Mouse (Mus musculus) limb, embryonic 15.5 days (tissue): ENCODE measurements around the gene Dgkq. TPM values are rescaled to one million over a fixed set of nuclear protein-coding genes. Genes with fewer than 3 reads are reported as not detected.

ENCODE experiments used
- ATAC-seq: fragments of 200-750 bp; cut with Nextera tagmentation; 2 replicates; pipeline ENCODE4 v1.8.0; 2017; ENCODE audit warnings: low read depth, moderate TSS enrichment; ENCODE audit not compliant: insufficient number of reproducible peaks, low FRiP score, low TSS enrichment
- H3K27ac ChIP-seq: fragments of 300-500 bp; sonication (generic); 2 replicates; pipeline ENCODE4 v1.5.1; 2015; ENCODE audit warnings: moderate library complexity, mild to moderate bottlenecking, inconsistent platforms
- H3K27me3 ChIP-seq: fragments of 300-500 bp; sonication (generic); 2 replicates; pipeline ENCODE4 v1.6.1; 2015; ENCODE audit warnings: inconsistent platforms
- H3K36me3 ChIP-seq: fragments of 300-500 bp; sonication (generic); 2 replicates; pipeline ENCODE4 v1.6.1; 2015; ENCODE audit warnings: inconsistent platforms
- H3K4me1 ChIP-seq: fragments of 300-500 bp; sonication (generic); 2 replicates; pipeline ENCODE4 v1.6.1; 2015; ENCODE audit warnings: inconsistent platforms
- H3K4me2 ChIP-seq: fragments of 300-500 bp; sonication (generic); 2 replicates; pipeline ENCODE4 v1.6.1; 2015; ENCODE audit warnings: mild to moderate bottlenecking, inconsistent platforms
- H3K4me3 ChIP-seq: fragments of 300-500 bp; sonication (generic); 2 replicates; pipeline ENCODE4 v1.5.1; 2015; ENCODE audit warnings: mild to moderate bottlenecking, inconsistent platforms
- H3K9ac ChIP-seq: fragments of 300-500 bp; sonication (generic); 2 replicates; pipeline ENCODE4 v1.6.1; 2015; ENCODE audit warnings: inconsistent platforms
- H3K9me3 ChIP-seq: fragments of 300-500 bp; sonication (generic); 2 replicates; pipeline ENCODE4 v1.6.1; 2016; ENCODE audit warnings: inconsistent platforms
- WGBS: fragments of 180-500 bp; shearing (Covaris S2); methylation state at CpG from one replicate; pipeline ENCODE4 v1.1.7; 2015; 5-methylcytosine and 5-hydroxymethylcytosine counted together
- polyA plus RNA-seq: library from polyadenylated mRNA; unstranded; fragments of >200 nt; fragmentation: Nextera tagmentation; extraction: Ambion mirVana; gene quantifications from 2 replicates; pipeline ENCODE4 v1.2.1, GENCODE M21; 2015

The Dgkq gene
- polyA plus RNA-seq, 1 experiment from 2014 or later, result 17.1 TPM

- peaks cover 69% of the 10 kb centered on the region for H3K4me1 ChIP-seq
- H3K27ac ChIP-seq, result peak overlapping the region; percentile 73
- peaks cover 30% of the 10 kb centered on the region for H3K36me3 ChIP-seq
- 69% methylated on average over 10 of the region's 10 CpGs for WGBS
- no peak for ATAC-seq
- no peak overlapping the region for H3K4me2 ChIP-seq
- H3K27me3 ChIP-seq, result no peaks in the 10 kb centered on the region
- no peak overlapping the region for H3K9ac ChIP-seq
- H3K4me3 ChIP-seq, result no peak overlapping the region
- H3K9me3 ChIP-seq, result no peaks in the 10 kb centered on the region
Observed at GRCm38 (mm10) chr5:108701341-108702021, 32.0 kb upstream of the Dgkq start.

GRCm38 (mm10) chr5:108700346-108700745 lies 30.9 kb upstream of the Dgkq start:
- H3K4me3 ChIP-seq, result no peak overlapping the region
- peak; percentile 42; the same call in 1 of the 2 replicates for ATAC-seq
- H3K27me3 ChIP-seq, result no peaks in the 10 kb centered on the region
- 48% methylated on average over 3 of the region's 3 CpGs for WGBS
- H3K4me2 ChIP-seq, result no peak overlapping the region
- 0 out of 2 replicates have a peak overlapping the region, but pooled peaks have one; percentile 20 for H3K9ac ChIP-seq
- H3K9me3 ChIP-seq, result no peaks in the 10 kb centered on the region
- H3K36me3 ChIP-seq, result peaks cover 19% of the 10 kb centered on the region
- H3K27ac ChIP-seq, result peak overlapping the region; percentile 73
- peaks cover 80% of the 10 kb centered on the region for H3K4me1 ChIP-seq

GRCm38 (mm10) chr5:108697341-108697753 lies 27.9 kb upstream of the Dgkq start:
- H3K27me3 ChIP-seq, result no peaks in the 10 kb centered on the region
- H3K9me3 ChIP-seq, result no peaks in the 10 kb centered on the region
- peak; percentile 16; the same call in 1 of the 2 replicates for ATAC-seq
- WGBS, result 32% methylated on average over 4 of the region's 4 CpGs
- no peak overlapping the region for H3K9ac ChIP-seq
- H3K4me2 ChIP-seq, result 0 out of 2 replicates have a peak overlapping the region, but pooled peaks have one; percentile 2
- peaks cover 83% of the 10 kb centered on the region for H3K4me1 ChIP-seq
- H3K36me3 ChIP-seq, result 0 out of 2 replicates have a peak, but pooled peaks cover 4% of the 10 kb centered on the region
- H3K4me3 ChIP-seq, result no peak overlapping the region
- H3K27ac ChIP-seq, result peak overlapping the region; percentile 73

GRCm38 (mm10) chr5:108696542-108696941 lies 27.1 kb upstream of the Dgkq start:
- H3K27me3 ChIP-seq, result no peaks in the 10 kb centered on the region
- no peaks in the 10 kb centered on the region for H3K9me3 ChIP-seq
- 0 out of 2 replicates have a peak overlapping the region, but pooled peaks have one; percentile 10 for H3K9ac ChIP-seq
- no peak for ATAC-seq
- no peaks in the 10 kb centered on the region for H3K36me3 ChIP-seq
- H3K27ac ChIP-seq, result peak overlapping the region; percentile 73
- peak overlapping the region; percentile 19; the same call in 1 of the 2 replicates for H3K4me2 ChIP-seq
- 58% methylated on average over 3 of the region's 3 CpGs for WGBS
- H3K4me3 ChIP-seq, result 0 out of 2 replicates have a peak overlapping the region, but pooled peaks have one; percentile 91
- H3K4me1 ChIP-seq, result peaks cover 86% of the 10 kb centered on the region

GRCm38 (mm10) chr5:108695861-108696260 lies 26.4 kb upstream of the Dgkq start:
- no peaks in the 10 kb centered on the region for H3K36me3 ChIP-seq
- peak overlapping the region; percentile 73; the same call in 1 of the 2 replicates for H3K27ac ChIP-seq
- H3K4me3 ChIP-seq, result peak overlapping the region; percentile 91
- peaks cover 80% of the 10 kb centered on the region for H3K4me1 ChIP-seq
- no peaks in the 10 kb centered on the region for H3K27me3 ChIP-seq
- H3K4me2 ChIP-seq, result peak overlapping the region; percentile 84
- no peaks in the 10 kb centered on the region for H3K9me3 ChIP-seq
- no peak overlapping the region for H3K9ac ChIP-seq
- no peak for ATAC-seq
- WGBS, result 91% methylated on average over 12 of the region's 12 CpGs

GRCm38 (mm10) chr5:108694352-108695261 lies 25.1 kb upstream of the Dgkq start:
- peaks cover 68% of the 10 kb centered on the region for H3K4me1 ChIP-seq

GRCm38 (mm10) chr5:108693872-108694288 lies 24.4 kb upstream of the Dgkq start:
- Histone ChIP-seq H3K36me3 (no peaks in the 10 kb centered on the region), H3K9ac (peak overlapping the region; percentile 78), H3K9me3 (no peaks in the 10 kb centered on the region), H3K27me3 (no peaks in the 10 kb centered on the region), H3K4me3 (peak overlapping the region; percentile 91), H3K27ac (peak overlapping the region; percentile 55), H3K4me1 (peaks cover 60% of the 10 kb centered on the region), H3K4me2 (peak overlapping the region; percentile 84)
- ATAC-seq, result peak; percentile 90
- WGBS, result 1% methylated on average over 41 of the region's 43 CpGs

More at GRCm38 (mm10) chr5:108694352-108695261, 25.1 kb upstream of the Dgkq start:
- H3K9ac ChIP-seq, result peak overlapping the region; percentile 78
- peak; percentile 13 for ATAC-seq
- peak overlapping the region; percentile 84 for H3K4me2 ChIP-seq
- H3K36me3 ChIP-seq, result no peaks in the 10 kb centered on the region
- peak overlapping the region; percentile 33 for H3K27ac ChIP-seq
- H3K4me3 ChIP-seq, result peak overlapping the region; percentile 91
- no peaks in the 10 kb centered on the region for H3K27me3 ChIP-seq
- H3K9me3 ChIP-seq, result no peaks in the 10 kb centered on the region
- WGBS, result 1% methylated on average over 90 of the region's 99 CpGs

GRCm38 (mm10) chr5:108692271-108692670 lies 22.8 kb upstream of the Dgkq start, which contains the start of gene Fgfrl1:
Gene Fgfrl1, plus strand, starts transcription at chr5:108692382.
- 0 out of 2 replicates have a peak within 1 kb of the TSS, but pooled peaks have one; percentile 11 for H3K27ac ChIP-seq
- 3% methylated on average over 16 of the region's 18 CpGs for WGBS

GRCm38 (mm10) chr5:108691152-108691551 lies 21.7 kb upstream of the Dgkq start:
- H3K4me2 ChIP-seq, result no peak overlapping the region

More at GRCm38 (mm10) chr5:108692271-108692670, 22.8 kb upstream of the Dgkq start, which contains the start of gene Fgfrl1:
- no peaks in the 10 kb centered on the region for H3K36me3 ChIP-seq
- H3K27me3 ChIP-seq, result no peaks in the 10 kb centered on the region
- H3K9ac ChIP-seq, result 0 out of 2 replicates have a peak within 1 kb of the TSS, but pooled peaks have one; percentile 14
- no peaks in the 10 kb centered on the region for H3K9me3 ChIP-seq
- ATAC-seq, result no peak
- peak within 1 kb of the TSS; percentile 84 for H3K4me2 ChIP-seq
- H3K4me1 ChIP-seq, result peaks cover 44% of the 10 kb centered on the region
- H3K4me3 ChIP-seq, result peak within 1 kb of the TSS; percentile 91

GRCm38 (mm10) chr5:108689091-108689490 lies 19.6 kb upstream of the Dgkq start:
- 0 out of 2 replicates have a peak, but pooled peaks cover 7% of the 10 kb centered on the region for H3K36me3 ChIP-seq
- no peaks in the 10 kb centered on the region for H3K9me3 ChIP-seq
- H3K4me2 ChIP-seq, result no peak overlapping the region
- H3K9ac ChIP-seq, result no peak overlapping the region
- ATAC-seq, result no peak
- WGBS, result 77% methylated on average over 5 of the region's 5 CpGs
- no peaks in the 10 kb centered on the region for H3K27me3 ChIP-seq
- H3K4me3 ChIP-seq, result no peak overlapping the region
- H3K4me1 ChIP-seq, result peaks cover 19% of the 10 kb centered on the region
- H3K27ac ChIP-seq, result no peak overlapping the region

More at GRCm38 (mm10) chr5:108691152-108691551, 21.7 kb upstream of the Dgkq start:
- Histone ChIP-seq H3K4me1 (peaks cover 33% of the 10 kb centered on the region), H3K4me3 (no peak overlapping the region), H3K27ac (no peak overlapping the region), H3K27me3 (no peaks in the 10 kb centered on the region), H3K36me3 (0 out of 2 replicates have a peak, but pooled peaks cover under 1% of the 10 kb centered on the region), H3K9ac (no peak overlapping the region), H3K9me3 (no peaks in the 10 kb centered on the region)
- no peak for ATAC-seq
- WGBS, result 73% methylated on average over 4 of the region's 4 CpGs

- Histone ChIP-seq H3K4me3 (no peak overlapping the region), H3K4me1 (peaks cover 16% of the 10 kb centered on the region), H3K27me3 (no peaks in the 10 kb centered on the region), H3K4me2 (no peak overlapping the region), H3K9me3 (no peaks in the 10 kb centered on the region), H3K27ac (no peak overlapping the region), H3K9ac (no peak overlapping the region), H3K36me3 (0 out of 2 replicates have a peak, but pooled peaks cover 4% of the 10 kb centered on the region)
- WGBS, result 96% methylated on average over 6 of the region's 6 CpGs
- no peak for ATAC-seq
Observed at GRCm38 (mm10) chr5:108680871-108681270, 11.4 kb upstream of the Dgkq start.
